Mouse (Mus musculus): Measurements from ENCODE around the gene Suv39h2. TPM values are rescaled to one million over a fixed set of nuclear protein-coding genes. Genes with fewer than 3 reads are reported as not detected.

The Suv39h2 gene
- polyA plus RNA-seq, 1 experiment: 8.2 TPM

DNA sequence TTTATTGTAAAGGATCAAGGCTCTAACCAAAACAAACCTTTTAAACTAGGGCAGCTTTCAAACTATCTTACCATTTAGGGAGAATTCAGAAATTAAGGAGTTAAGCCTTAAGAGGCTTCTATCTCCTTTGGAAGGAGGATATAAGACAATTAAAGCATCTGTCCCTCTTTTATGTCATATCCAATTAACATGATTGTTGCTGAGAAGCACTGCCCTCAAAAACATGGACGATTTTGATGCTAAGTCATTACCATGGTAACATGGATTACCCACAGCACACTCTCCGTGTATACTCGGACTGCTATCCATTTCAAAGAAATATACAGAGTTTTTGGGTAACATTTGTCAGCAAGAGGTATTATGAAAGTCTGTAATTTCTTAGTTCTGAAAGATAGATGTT is 15.0 kb upstream of the Suv39h2 start:
- TF ChIP-seq POLR2A (IDR thresholded peaks at IDR 0.05; ENCODE audit: control insufficient read depth, low read depth, low read length): no peak
- TF ChIP-seq CTCF (IDR thresholded peaks at IDR 0.05; ENCODE audit: control insufficient read depth, insufficient read depth, insufficient replicate concordance, low read depth, low read length): no peak
- H3K27me3 ChIP-seq (ENCODE audit: control insufficient read depth, insufficient read depth, low read length): no peaks in the 10 kb centered on the region
- H3K4me3 ChIP-seq (ENCODE audit: control insufficient read depth, low read depth, low read length): no peak overlapping the region
- H3K36me3 ChIP-seq (ENCODE audit: control insufficient read depth, insufficient read depth, low read length): no peaks in the 10 kb centered on the region
- H3K4me1 ChIP-seq (ENCODE audit: control insufficient read depth, insufficient read depth, low read length): no peaks in the 10 kb centered on the region
- H3K27ac ChIP-seq (ENCODE audit: control insufficient read depth, insufficient read depth, low read depth, low read length): no peak overlapping the region

GRCm38 (mm10) chr2:3480239-3480638 is 5.4 kb upstream of the Suv39h2 start:
- TF ChIP-seq POLR2A (IDR thresholded peaks at IDR 0.05; ENCODE audit: control insufficient read depth, low read depth, low read length) (no peak), CTCF (IDR thresholded peaks at IDR 0.05; ENCODE audit: control insufficient read depth, insufficient read depth, insufficient replicate concordance, low read depth, low read length) (no peak)
- Histone ChIP-seq H3K27me3 (ENCODE audit: control insufficient read depth, insufficient read depth, low read length) (no peaks in the 10 kb centered on the region), H3K4me3 (ENCODE audit: control insufficient read depth, low read depth, low read length) (no peak overlapping the region)

DNA sequence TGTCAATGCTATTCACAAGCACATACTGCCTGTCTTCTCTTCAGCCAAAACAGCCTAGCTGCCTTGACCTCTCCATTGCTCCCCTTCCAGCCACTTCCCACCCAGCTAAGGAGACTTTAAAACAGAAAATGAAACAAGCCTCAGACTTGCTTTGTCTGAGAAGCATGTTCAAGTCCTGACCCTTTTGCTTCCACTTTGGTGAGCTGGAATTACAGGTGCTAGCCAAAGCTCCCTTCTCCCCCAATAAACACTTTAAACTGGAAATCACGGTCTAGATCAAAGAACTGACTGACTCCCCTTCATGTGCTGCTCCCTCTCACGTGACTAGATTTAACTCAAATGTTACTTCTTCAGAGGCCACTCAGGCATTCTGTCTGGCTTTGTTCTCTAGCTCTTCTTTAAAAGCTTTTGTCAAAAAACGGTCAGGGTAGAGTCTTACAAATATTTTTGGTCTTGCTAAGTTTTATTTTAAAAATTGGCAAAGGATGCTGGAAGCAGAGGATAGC is 968 bp upstream of the Suv39h2 start:
- TF ChIP-seq POLR2A (IDR thresholded peaks at IDR 0.05; ENCODE audit: control insufficient read depth, low read depth, low read length) (no peak), CTCF (IDR thresholded peaks at IDR 0.05; ENCODE audit: control insufficient read depth, insufficient read depth, insufficient replicate concordance, low read depth, low read length) (no peak)
- H3K4me3 ChIP-seq (ENCODE audit: control insufficient read depth, low read depth, low read length): peak overlapping the region; percentile 94
- H3K27ac ChIP-seq (ENCODE audit: control insufficient read depth, insufficient read depth, low read depth, low read length): peak overlapping the region; percentile 94
- no peaks in the 10 kb centered on the region for H3K36me3 ChIP-seq (ENCODE audit: control insufficient read depth, insufficient read depth, low read length)
- no peaks in the 10 kb centered on the region for H3K27me3 ChIP-seq (ENCODE audit: control insufficient read depth, insufficient read depth, low read length)
- no peaks in the 10 kb centered on the region; the same call in none of the 2 replicates for H3K4me1 ChIP-seq (ENCODE audit: control insufficient read depth, insufficient read depth, low read length)

More at GRCm38 (mm10) chr2:3480239-3480638, 5.4 kb upstream of the Suv39h2 start:
- H3K27ac ChIP-seq (ENCODE audit: control insufficient read depth, insufficient read depth, low read depth, low read length): no peak overlapping the region
- H3K36me3 ChIP-seq (ENCODE audit: control insufficient read depth, insufficient read depth, low read length): no peaks in the 10 kb centered on the region
- no peaks in the 10 kb centered on the region; the same call in 1 of the 2 replicates for H3K4me1 ChIP-seq (ENCODE audit: control insufficient read depth, insufficient read depth, low read length)

DNA sequence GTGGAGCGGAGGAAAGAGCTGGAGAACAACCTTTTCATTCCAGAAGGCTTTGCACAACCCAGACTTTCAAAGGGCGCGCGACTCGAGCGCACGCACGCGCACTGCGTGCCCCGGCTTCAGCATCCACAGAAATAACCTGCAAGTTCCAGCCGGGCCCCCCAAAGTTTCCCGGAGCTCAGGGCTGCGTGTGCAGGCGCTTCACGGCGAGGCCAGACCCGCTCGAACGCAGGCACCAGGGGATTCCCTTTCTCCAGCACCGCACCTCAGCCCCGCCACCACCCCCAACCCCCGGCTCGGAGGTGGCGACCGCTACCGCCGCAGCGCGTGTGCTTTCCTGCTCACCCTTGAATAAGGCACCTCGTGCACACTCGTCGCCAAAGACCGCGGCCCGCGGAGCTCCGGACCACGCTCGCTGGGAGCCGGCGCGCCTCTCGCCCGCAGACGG is 448 bp downstream of the Suv39h2 start:
- no peaks in the 10 kb centered on the region for H3K36me3 ChIP-seq (ENCODE audit: control insufficient read depth, insufficient read depth, low read length)
- H3K27ac ChIP-seq (ENCODE audit: control insufficient read depth, insufficient read depth, low read depth, low read length): peak overlapping the region; percentile 84
- peak overlapping the region; percentile 94 for H3K4me3 ChIP-seq (ENCODE audit: control insufficient read depth, low read depth, low read length)
- H3K27me3 ChIP-seq (ENCODE audit: control insufficient read depth, insufficient read depth, low read length): no peaks in the 10 kb centered on the region
- no peaks in the 10 kb centered on the region; the same call in none of the 2 replicates for H3K4me1 ChIP-seq (ENCODE audit: control insufficient read depth, insufficient read depth, low read length)
- TF ChIP-seq POLR2A (IDR thresholded peaks at IDR 0.05; ENCODE audit: control insufficient read depth, low read depth, low read length): no peak
- no peak for TF ChIP-seq CTCF (IDR thresholded peaks at IDR 0.05; ENCODE audit: control insufficient read depth, insufficient read depth, insufficient replicate concordance, low read depth, low read length)

DNA sequence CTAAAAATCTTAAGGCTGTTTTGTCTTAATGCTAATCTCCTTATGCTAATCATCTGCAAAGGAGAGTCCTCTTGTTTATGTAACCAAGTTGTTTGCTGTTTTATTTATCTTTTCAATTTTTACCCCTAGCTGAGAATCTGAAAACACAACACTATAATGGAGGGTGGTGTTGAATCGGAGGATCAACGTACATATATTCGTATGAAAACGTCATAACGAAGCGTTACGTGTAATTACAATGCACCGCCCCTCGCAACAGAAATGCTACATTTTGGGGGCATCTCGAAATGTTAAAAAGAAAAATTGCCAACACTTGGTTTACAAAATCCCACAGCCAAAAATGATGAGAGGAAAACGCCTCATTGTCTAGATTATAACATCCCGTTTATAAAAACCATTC is 940 bp downstream of the Suv39h2 start:
- Histone ChIP-seq H3K27ac (ENCODE audit: control insufficient read depth, insufficient read depth, low read depth, low read length) (peak overlapping the region; percentile 84), H3K4me3 (ENCODE audit: control insufficient read depth, low read depth, low read length) (peak overlapping the region; percentile 94), H3K27me3 (ENCODE audit: control insufficient read depth, insufficient read depth, low read length) (no peaks in the 10 kb centered on the region), H3K36me3 (ENCODE audit: control insufficient read depth, insufficient read depth, low read length) (no peaks in the 10 kb centered on the region; the same call in 1 of the 2 replicates), H3K4me1 (ENCODE audit: control insufficient read depth, insufficient read depth, low read length) (no peaks in the 10 kb centered on the region; the same call in none of the 2 replicates)
- TF ChIP-seq POLR2A (IDR thresholded peaks at IDR 0.05; ENCODE audit: control insufficient read depth, low read depth, low read length) (no peak), CTCF (IDR thresholded peaks at IDR 0.05; ENCODE audit: control insufficient read depth, insufficient read depth, insufficient replicate concordance, low read depth, low read length) (no peak)

GRCm38 (mm10) chr2:3456590-3456989 is 18.2 kb downstream of the Suv39h2 start:
- TF ChIP-seq CTCF (IDR thresholded peaks at IDR 0.05; ENCODE audit: control insufficient read depth, insufficient read depth, insufficient replicate concordance, low read depth, low read length): no peak
- TF ChIP-seq POLR2A (IDR thresholded peaks at IDR 0.05; ENCODE audit: control insufficient read depth, low read depth, low read length): no peak
- no peaks in the 10 kb centered on the region for H3K4me1 ChIP-seq (ENCODE audit: control insufficient read depth, insufficient read depth, low read length)
- no peak overlapping the region for H3K27ac ChIP-seq (ENCODE audit: control insufficient read depth, insufficient read depth, low read depth, low read length)
- H3K27me3 ChIP-seq (ENCODE audit: control insufficient read depth, insufficient read depth, low read length): no peaks in the 10 kb centered on the region
- peaks cover 2% of the 10 kb centered on the region; the same call in 1 of the 2 replicates for H3K36me3 ChIP-seq (ENCODE audit: control insufficient read depth, insufficient read depth, low read length)
- no peak overlapping the region for H3K4me3 ChIP-seq (ENCODE audit: control insufficient read depth, low read depth, low read length)

- Histone ChIP-seq H3K27me3 (ENCODE audit: control insufficient read depth, insufficient read depth, low read length) (no peaks in the 10 kb centered on the region), H3K36me3 (ENCODE audit: control insufficient read depth, insufficient read depth, low read length) (peaks cover 2% of the 10 kb centered on the region; the same call in 1 of the 2 replicates), H3K4me1 (ENCODE audit: control insufficient read depth, insufficient read depth, low read length) (no peaks in the 10 kb centered on the region), H3K27ac (ENCODE audit: control insufficient read depth, insufficient read depth, low read depth, low read length) (no peak overlapping the region), H3K4me3 (ENCODE audit: control insufficient read depth, low read depth, low read length) (no peak overlapping the region)
- TF ChIP-seq POLR2A (IDR thresholded peaks at IDR 0.05; ENCODE audit: control insufficient read depth, low read depth, low read length) (no peak), CTCF (IDR thresholded peaks at IDR 0.05; ENCODE audit: control insufficient read depth, insufficient read depth, insufficient replicate concordance, low read depth, low read length) (no peak)
Measured at GRCm38 (mm10) chr2:3453096-3453495, 21.7 kb downstream of the Suv39h2 start.
